Mouse (Mus musculus): ENCODE results near the gene Dot1l. TPM values are rescaled to one million over a fixed set of nuclear protein-coding genes. Genes with fewer than 3 reads are reported as not detected.

Gene Dot1l
- 16.4 and 19.5 TPM in 2 replicates for polyA plus RNA-seq (2015; fragmentation: Nextera tagmentation; extraction: Ambion mirVana)

GRCm38 (mm10) chr10:80754594-80755290 is at the start of gene Dot1l:
TSS of gene Dot1l (plus strand) at chr10:80755206.
- Histone ChIP-seq H3K4me1 (replicated peaks) (peaks cover 60% of the 10 kb centered on the region), H3K9me3 (no peaks in the 10 kb centered on the region), H3K9ac (peak within 1 kb of the TSS; percentile 86), H3K4me3 (peak within 1 kb of the TSS; percentile 57), H3K27ac (replicated peaks) (peak within 1 kb of the TSS; percentile 89), H3K4me2 (peak within 1 kb of the TSS; percentile 99), H3K27me3 (no peaks in the 10 kb centered on the region), H3K36me3 (no peaks in the 10 kb centered on the region)
- peak; percentile 90 for ATAC-seq (ENCODE audit: low read depth)
- 2% methylated on average over 56 of the region's 57 CpGs for WGBS

GRCm38 (mm10) chr10:80705479-80705878 is 49.5 kb upstream of the Dot1l start:
- Histone ChIP-seq H3K9ac (no peak overlapping the region), H3K27ac (replicated peaks) (no peak overlapping the region), H3K4me3 (no peak overlapping the region), H3K27me3 (no peaks in the 10 kb centered on the region), H3K36me3 (peaks cover 55% of the 10 kb centered on the region), H3K4me1 (replicated peaks) (peaks cover 35% of the 10 kb centered on the region), H3K9me3 (no peaks in the 10 kb centered on the region), H3K4me2 (no peak overlapping the region)
- WGBS = 82% methylated on average over 3 of the region's 3 CpGs
- ATAC-seq (ENCODE audit: low read depth) = no peak

DNA sequence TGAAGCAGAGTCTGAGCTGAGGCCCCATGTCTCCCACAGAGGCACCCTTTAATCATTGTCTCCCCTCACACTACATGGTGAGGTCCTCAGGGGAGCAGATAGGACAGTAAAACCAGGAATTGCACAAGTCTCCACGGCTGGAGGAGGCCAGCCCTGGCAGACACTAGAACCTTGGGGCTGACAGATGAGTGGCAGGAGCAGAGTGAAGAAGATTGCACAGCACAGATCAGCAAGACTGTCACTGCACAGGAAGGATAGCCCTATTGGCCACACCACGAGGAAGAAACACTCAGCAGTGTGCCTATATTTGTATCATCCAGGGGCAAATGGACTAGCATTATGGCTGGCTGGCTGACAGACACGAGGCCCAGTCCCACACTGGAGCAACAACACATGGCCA is 44.2 kb upstream of the Dot1l start:
- 86% methylated on average over 3 of the region's 3 CpGs for WGBS
- H3K27ac ChIP-seq (replicated peaks) = no peak overlapping the region
- no peaks in the 10 kb centered on the region for H3K4me1 ChIP-seq (replicated peaks)
- H3K27me3 ChIP-seq = no peaks in the 10 kb centered on the region
- peaks cover 99% of the 10 kb centered on the region for H3K36me3 ChIP-seq
- no peak for ATAC-seq (ENCODE audit: low read depth)
- no peak overlapping the region for H3K9ac ChIP-seq
- H3K4me2 ChIP-seq = no peak overlapping the region
- H3K9me3 ChIP-seq = no peaks in the 10 kb centered on the region
- H3K4me3 ChIP-seq = no peak overlapping the region

DNA sequence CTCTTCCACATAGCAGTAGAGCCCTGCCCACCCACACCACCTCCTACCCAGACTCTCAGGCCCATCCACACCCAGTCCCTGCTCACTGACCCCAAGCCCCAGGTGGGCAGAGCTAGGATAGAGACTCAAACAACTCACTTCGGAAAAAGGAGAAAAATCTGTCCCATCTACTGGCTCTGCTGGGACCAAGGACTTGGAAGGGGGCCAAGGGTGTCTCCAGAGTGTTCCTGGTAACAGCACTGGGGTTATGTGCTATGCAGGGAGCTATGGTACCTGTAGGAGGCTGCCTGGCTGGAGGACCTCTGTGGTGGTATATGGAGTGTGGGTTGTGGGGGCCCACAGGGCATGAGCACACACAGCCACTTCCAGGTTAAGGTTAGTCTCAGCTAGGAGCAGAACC is 37.7 kb upstream of the Dot1l start:
- Histone ChIP-seq H3K9ac (no peak overlapping the region), H3K4me2 (no peak overlapping the region), H3K36me3 (peaks cover 98% of the 10 kb centered on the region), H3K4me1 (replicated peaks) (no peaks in the 10 kb centered on the region), H3K27ac (replicated peaks) (no peak overlapping the region), H3K9me3 (no peaks in the 10 kb centered on the region), H3K4me3 (no peak overlapping the region), H3K27me3 (no peaks in the 10 kb centered on the region)
- 73% methylated on average over 1 of the region's 1 CpGs for WGBS
- ATAC-seq (ENCODE audit: low read depth) = no peak

DNA sequence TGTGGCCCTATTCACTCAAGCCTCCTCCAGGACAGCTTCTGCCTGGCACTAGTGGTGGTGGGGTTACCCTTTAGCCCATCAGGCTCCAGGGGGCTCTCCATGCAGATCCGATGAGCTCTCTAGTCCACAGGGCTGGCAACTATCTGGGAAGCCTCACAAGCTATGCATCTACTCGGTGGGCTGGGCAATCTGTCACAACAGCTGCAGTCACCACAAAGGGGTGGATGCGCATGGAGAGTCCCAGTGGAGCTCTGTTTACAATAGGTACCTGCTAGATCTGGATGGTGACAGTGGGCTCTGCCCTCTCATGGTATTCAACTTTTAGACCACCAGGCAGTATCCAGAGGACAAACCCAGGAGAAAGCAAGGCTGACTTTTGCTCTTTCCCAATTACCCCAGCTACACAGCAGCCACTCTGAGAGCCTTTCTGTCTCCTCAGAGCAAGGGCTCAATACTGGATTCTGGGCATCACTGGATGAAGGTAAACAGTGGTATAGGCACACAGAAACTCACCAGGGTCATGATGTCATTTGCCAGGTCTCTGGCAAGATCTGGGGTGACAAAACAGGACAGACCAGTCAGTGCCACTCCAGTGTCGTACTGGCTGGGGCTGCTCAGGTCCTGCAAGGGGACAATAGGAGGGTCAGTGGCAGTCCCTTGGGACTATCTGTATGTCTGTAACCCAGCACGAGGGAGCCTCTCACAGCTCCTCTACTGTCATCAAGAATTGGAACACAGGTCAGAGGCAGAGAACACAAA is 27.5 kb upstream of the Dot1l start:
- no peak for ATAC-seq (ENCODE audit: low read depth)
- Histone ChIP-seq H3K27ac (replicated peaks) (no peak overlapping the region), H3K4me3 (no peak overlapping the region), H3K27me3 (no peaks in the 10 kb centered on the region), H3K4me1 (replicated peaks) (no peaks in the 10 kb centered on the region), H3K4me2 (no peak overlapping the region), H3K9ac (no peak overlapping the region), H3K36me3 (peaks cover 99% of the 10 kb centered on the region), H3K9me3 (no peaks in the 10 kb centered on the region)
- 87% methylated on average over 5 of the region's 5 CpGs for WGBS

GRCm38 (mm10) chr10:80732611-80733101 is 22.4 kb upstream of the Dot1l start:
- Histone ChIP-seq H3K4me3 (no peak overlapping the region), H3K4me2 (no peak overlapping the region), H3K36me3 (peaks cover 66% of the 10 kb centered on the region), H3K27ac (replicated peaks) (no peak overlapping the region), H3K4me1 (replicated peaks) (peaks cover 12% of the 10 kb centered on the region), H3K9me3 (no peaks in the 10 kb centered on the region), H3K27me3 (no peaks in the 10 kb centered on the region), H3K9ac (no peak overlapping the region)
- 89% methylated on average over 6 of the region's 6 CpGs for WGBS
- ATAC-seq (ENCODE audit: low read depth) = no peak

DNA sequence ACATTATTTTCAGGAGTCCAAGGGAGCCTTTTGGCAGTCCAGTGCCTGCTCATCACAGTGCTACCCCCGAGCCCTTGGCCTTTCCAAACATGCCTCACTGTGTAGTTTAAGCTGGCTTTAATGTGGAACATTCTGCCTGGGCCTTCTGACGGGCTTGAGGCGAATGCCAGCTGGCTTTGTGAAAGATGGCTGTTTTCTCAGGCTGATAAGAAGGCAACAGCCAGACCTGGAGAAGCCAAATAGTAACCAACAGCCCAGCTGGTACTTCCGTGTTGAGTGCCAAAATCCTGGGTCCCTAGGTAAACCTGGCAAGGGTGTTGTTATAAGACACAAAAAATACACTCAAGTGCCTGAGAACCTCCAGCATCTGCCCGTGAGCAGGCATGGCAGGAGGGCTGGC is 18.3 kb upstream of the Dot1l start:
- H3K9me3 ChIP-seq = no peaks in the 10 kb centered on the region
- no peak overlapping the region; the same call in 1 of the 2 replicates for H3K27ac ChIP-seq (replicated peaks)
- no peak overlapping the region for H3K4me3 ChIP-seq
- 86% methylated on average over 5 of the region's 5 CpGs for whole genome bisulfite sequencing
- no peaks in the 10 kb centered on the region for H3K27me3 ChIP-seq
- H3K36me3 ChIP-seq = peaks cover 26% of the 10 kb centered on the region
- H3K4me1 ChIP-seq (replicated peaks) = peaks cover 47% of the 10 kb centered on the region
- no peak overlapping the region for H3K9ac ChIP-seq
- ATAC-seq (ENCODE audit: low read depth) = no peak
- H3K4me2 ChIP-seq = no peak overlapping the region

- H3K4me1 ChIP-seq (replicated peaks) = peaks cover 52% of the 10 kb centered on the region
- ATAC-seq (ENCODE audit: low read depth) = no peak
- no peaks in the 10 kb centered on the region for H3K27me3 ChIP-seq
- no peak overlapping the region for H3K4me2 ChIP-seq
- H3K9ac ChIP-seq = no peak overlapping the region
- H3K4me3 ChIP-seq = no peak overlapping the region
- peaks cover 7% of the 10 kb centered on the region; the same call in 1 of the 2 replicates for H3K36me3 ChIP-seq
- H3K27ac ChIP-seq (replicated peaks) = no peak overlapping the region
- no peaks in the 10 kb centered on the region for H3K9me3 ChIP-seq
- 73% methylated on average over 1 of the region's 1 CpGs for WGBS
Observed at GRCm38 (mm10) chr10:80738657-80739056, 16.3 kb upstream of the Dot1l start.

DNA sequence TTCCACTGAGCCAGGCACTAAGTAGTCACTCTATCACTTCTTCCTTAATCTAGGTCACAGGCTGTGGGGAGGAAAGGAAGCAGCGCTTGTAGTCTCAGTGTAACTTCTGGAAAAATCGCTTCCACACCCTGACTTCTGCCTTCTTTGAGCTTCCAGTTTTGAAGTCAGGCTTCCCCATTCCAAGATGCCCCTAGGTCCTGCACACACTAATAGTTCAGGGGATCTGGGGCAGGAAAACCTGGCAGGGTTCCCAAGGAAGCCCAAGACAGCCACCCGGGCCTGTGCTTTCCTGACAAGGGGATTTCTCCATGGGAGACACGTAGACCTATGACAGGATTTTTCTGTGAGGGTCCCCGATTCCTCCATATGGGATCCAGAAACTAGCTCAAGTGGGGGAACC is 13.9 kb upstream of the Dot1l start:
- Histone ChIP-seq H3K4me2 (peak overlapping the region; percentile 100), H3K27me3 (peaks cover 2% of the 10 kb centered on the region; the same call in 1 of the 2 replicates), H3K9me3 (no peaks in the 10 kb centered on the region), H3K27ac (replicated peaks) (peak overlapping the region; percentile 84), H3K4me1 (replicated peaks) (peaks cover 52% of the 10 kb centered on the region), H3K36me3 (no peaks in the 10 kb centered on the region; the same call in 1 of the 2 replicates), H3K4me3 (peak overlapping the region; percentile 99), H3K9ac (peak overlapping the region; percentile 98)
- WGBS = 31% methylated on average over 5 of the region's 5 CpGs
- no peak for ATAC-seq (ENCODE audit: low read depth)

DNA sequence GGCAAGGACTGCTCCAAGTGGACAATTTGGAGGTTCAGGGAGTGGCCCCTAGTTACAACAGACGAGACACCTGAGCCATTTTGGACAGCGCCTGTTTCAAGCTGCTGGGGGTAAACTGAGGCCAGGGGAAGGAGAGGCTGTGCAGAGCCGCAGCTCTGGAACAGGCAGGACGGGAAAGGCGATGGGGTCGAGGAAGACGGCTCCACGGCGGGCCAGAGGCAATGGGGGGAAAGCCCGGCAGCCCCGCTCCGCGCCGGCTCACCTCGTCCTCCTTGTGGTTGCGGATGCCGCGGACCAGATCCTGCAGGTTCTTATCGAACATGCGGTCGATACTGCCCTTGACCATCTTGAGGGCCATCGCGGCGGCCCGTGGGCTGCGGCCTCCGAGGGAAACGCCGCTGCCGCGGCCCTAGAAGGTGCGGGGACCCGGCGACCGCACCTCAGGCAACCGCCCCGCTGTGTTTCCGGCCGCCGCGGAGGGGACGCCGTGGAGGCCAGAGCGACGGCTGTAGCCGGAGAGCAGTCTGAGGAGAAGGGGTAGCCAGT is 13.3 kb upstream of the Dot1l start:
- ATAC-seq (ENCODE audit: low read depth) = peak; percentile 14
- H3K36me3 ChIP-seq = no peaks in the 10 kb centered on the region; the same call in 1 of the 2 replicates
- peak overlapping the region; percentile 100 for H3K4me2 ChIP-seq
- peaks cover 47% of the 10 kb centered on the region for H3K4me1 ChIP-seq (replicated peaks)
- H3K9me3 ChIP-seq = no peaks in the 10 kb centered on the region
- H3K4me3 ChIP-seq = peak overlapping the region; percentile 99
- H3K27me3 ChIP-seq = peaks cover 7% of the 10 kb centered on the region; the same call in 1 of the 2 replicates
- WGBS = under 1% methylated on average over 41 of the region's 46 CpGs
- peak overlapping the region; percentile 98 for H3K9ac ChIP-seq
- H3K27ac ChIP-seq (replicated peaks) = peak overlapping the region; percentile 84

DNA sequence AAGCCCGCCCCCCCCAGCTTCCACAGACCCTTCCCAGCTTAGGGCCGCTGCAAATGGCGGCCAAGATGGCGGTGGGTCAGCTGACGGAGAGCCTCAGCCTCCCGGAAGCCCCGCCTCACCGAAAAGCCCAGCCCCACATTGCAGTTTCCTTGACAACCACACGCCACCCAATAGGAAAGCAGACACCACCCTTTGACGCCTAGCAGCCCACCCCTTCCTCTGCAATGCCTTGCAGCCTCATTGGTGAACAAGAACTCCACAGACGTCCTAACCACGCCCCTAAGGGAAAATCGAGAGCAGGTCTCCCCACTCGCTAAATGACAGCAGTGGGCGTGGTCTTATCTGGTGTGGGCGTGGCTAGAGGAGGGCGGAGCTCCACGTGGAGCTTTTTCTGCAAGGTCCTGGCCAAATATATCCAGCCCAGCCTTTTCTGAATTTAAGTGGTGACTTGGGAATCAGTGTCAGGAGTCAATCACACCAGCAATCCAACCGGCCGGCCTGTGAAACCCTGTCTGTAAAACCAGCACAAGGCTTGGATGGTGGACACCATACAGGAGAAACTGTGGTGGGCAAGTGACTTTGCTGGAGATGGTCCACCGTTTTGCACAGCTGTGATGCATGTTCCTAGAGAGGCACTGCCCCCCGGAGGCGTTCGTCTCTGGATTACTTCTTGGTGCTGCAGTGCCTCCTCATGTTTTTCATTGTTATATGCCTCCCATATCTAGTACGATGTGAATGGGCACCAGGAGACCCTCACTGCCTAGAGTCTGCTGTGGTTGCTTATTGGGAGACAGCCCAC is 12.6 kb upstream of the Dot1l start, which contains the start of gene Ap3d1:
Gene Ap3d1, minus strand, starts transcription at position 85 of the 799 bp plus-strand sequence.
- Histone ChIP-seq H3K27me3 (peaks cover 7% of the 10 kb centered on the region; the same call in 1 of the 2 replicates), H3K27ac (replicated peaks) (peak within 1 kb of the TSS; percentile 84), H3K9ac (peak within 1 kb of the TSS; percentile 98), H3K36me3 (no peaks in the 10 kb centered on the region), H3K4me2 (peak within 1 kb of the TSS; percentile 100), H3K4me3 (peak within 1 kb of the TSS; percentile 99), H3K9me3 (no peaks in the 10 kb centered on the region), H3K4me1 (replicated peaks) (peaks cover 40% of the 10 kb centered on the region)
- 1% methylated on average over 25 of the region's 25 CpGs for WGBS
- peak; percentile 99 for ATAC-seq (ENCODE audit: low read depth)

Measured in neural tube, embryonic 13.5 days (tissue).